Mouse (Mus musculus) liver, postnatal 0 days (tissue): ENCODE measurements around the gene Pxdn.

Source experiments
- CTCF ChIP-seq: sonication (generic); IDR thresholded peaks from 2 replicates; pipeline ENCODE4 v1.5.1; 2016; ENCODE audit warnings: antibody characterized with exemption, low read depth
- EP300 ChIP-seq: IDR thresholded peaks from 2 replicates; pipeline ENCODE4 v1.6.1; 2016; ENCODE audit warnings: antibody characterized with exemption, low read depth, mild to moderate bottlenecking

DNA sequence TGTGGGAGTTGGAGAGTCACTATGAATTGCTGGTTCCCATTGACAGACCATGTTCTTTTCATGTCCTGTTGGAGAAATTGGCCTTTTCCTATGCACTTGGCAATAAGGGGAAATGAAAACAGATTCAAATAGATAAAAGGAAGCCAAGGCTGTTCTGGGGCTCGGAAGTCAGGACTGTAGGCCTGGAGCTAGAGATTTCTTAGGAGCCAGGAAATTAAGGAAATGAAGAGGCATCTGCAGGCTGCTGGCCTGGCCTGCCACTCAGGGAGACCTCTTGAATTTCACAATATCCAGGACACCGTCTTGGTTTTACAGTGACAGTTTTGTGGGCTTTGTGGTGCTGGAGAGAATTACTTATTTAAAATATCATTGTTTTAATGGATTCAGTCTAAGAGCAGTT lies 5.0 kb downstream of the Pxdn start:
- TF ChIP-seq CTCF: no peak
- no peak for TF ChIP-seq EP300
